Mouse (Mus musculus) kidney, postnatal 0 days (tissue): ENCODE data around the gene Ttc28. TPM values are rescaled to one million over a fixed set of nuclear protein-coding genes. Genes with fewer than 3 reads are reported as not detected.

Source experiments
- ATAC-seq: fragments of 200-750 bp; cut with Nextera tagmentation; replicated peaks from 2 replicates; pipeline ENCODE4 v1.8.0; 2017; ENCODE audit warnings: low read depth, moderate number of reproducible peaks, moderate TSS enrichment, moderate library complexity; ENCODE audit not compliant: low FRiP score
- DNase-seq: peaks from one replicate; pipeline ENCODE4 v3.0.0-alpha.2; 2016; ENCODE audit warnings: low spot score
- H3K27ac ChIP-seq: fragments of 300-500 bp; sonication (generic); 2 replicates; pipeline ENCODE4 v1.5.1; 2014; ENCODE audit warnings: mild to moderate bottlenecking
- H3K27me3 ChIP-seq: fragments of 300-500 bp; sonication (generic); 2 replicates; pipeline ENCODE4 v1.6.1; 2014; ENCODE audit warnings: low read length, mixed read lengths; ENCODE audit not compliant: insufficient read depth
- H3K36me3 ChIP-seq: fragments of 300-500 bp; sonication (generic); 2 replicates; pipeline ENCODE4 v1.6.1; 2014; ENCODE audit warnings: low read length, mixed read lengths; ENCODE audit not compliant: insufficient read depth
- H3K4me1 ChIP-seq: fragments of 300-500 bp; sonication (generic); replicated peaks from 2 replicates; pipeline ENCODE4 v1.6.1; 2014; ENCODE audit warnings: antibody characterized with exemption, low read length, mixed read lengths; ENCODE audit not compliant: insufficient read depth
- H3K4me2 ChIP-seq: fragments of 300-500 bp; sonication (generic); 2 replicates; pipeline ENCODE4 v1.6.1; 2014; ENCODE audit warnings: mild to moderate bottlenecking, low read length, moderate library complexity, mixed read lengths
- H3K4me3 ChIP-seq: fragments of 300-500 bp; sonication (generic); replicated peaks from 2 replicates; pipeline ENCODE4 v1.5.1; 2014; ENCODE audit warnings: low read depth, low read length
- H3K9ac ChIP-seq: fragments of 300-500 bp; sonication (generic); 2 replicates; pipeline ENCODE4 v1.6.1; 2014; ENCODE audit warnings: low read depth, low read length
- H3K9me3 ChIP-seq: fragments of 300-500 bp; sonication (generic); replicated peaks from 2 replicates; pipeline ENCODE4 v1.6.1; 2016; ENCODE audit warnings: low read length, inconsistent platforms, mixed read lengths
- CTCF ChIP-seq: IDR thresholded peaks from 2 replicates; pipeline ENCODE4 v1.5.1; 2016; ENCODE audit warnings: antibody characterized with exemption, low read depth, mild to moderate bottlenecking, moderate library complexity
- WGBS: fragments of 180-500 bp; shearing (Covaris S2); extraction: QIAGEN DNeasy Blood & Tissue Kit; methylation state at CpG from one replicate; pipeline ENCODE4 v1.1.7; 2014; 5-methylcytosine and 5-hydroxymethylcytosine counted together
- polyA plus RNA-seq: library from polyadenylated mRNA; unstranded; fragments of >200 nt; fragmentation: Nextera tagmentation; extraction: Ambion mirVana; gene quantifications from 2 replicates; pipeline ENCODE4 v1.2.1, GENCODE M21; 2015

Ttc28 gene
- polyA plus RNA-seq, 1 experiment from 2014 or later = 8.1 TPM

DNA sequence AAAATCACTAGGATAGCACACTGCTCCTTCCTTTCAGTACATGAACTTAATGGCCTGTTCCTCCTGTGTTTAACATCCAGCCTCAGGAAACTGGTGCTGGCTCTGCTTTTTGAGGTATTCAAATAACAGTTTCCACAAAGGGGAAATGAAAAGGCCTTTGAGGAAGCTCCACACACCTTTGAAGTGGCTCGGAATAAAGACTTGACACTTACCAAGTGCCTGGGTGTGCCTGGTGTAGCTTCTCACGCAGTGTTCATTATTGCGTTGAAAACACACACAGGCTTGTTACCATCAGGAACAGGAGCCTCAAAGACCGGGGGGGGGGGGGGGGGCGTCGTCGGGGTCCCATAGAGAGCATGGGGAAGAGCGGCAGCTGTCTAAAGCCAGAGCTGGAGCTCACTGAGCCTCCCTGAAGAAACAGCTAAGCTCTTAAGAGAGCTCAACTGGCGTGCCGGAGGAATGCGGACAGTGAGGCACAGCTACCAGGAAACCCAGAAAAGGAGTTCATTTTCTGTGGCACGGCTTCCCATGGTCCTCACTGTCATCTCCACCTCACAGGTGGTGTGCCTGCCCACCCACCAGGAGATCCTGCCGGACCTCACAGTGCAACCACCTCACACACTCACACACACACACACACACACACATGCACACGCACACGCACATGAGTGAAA, 320.7 kb downstream of the Ttc28 start:
- H3K4me1 ChIP-seq = peaks cover 11% of the 10 kb centered on the region
- 36% methylated on average over 12 of the region's 15 CpGs for WGBS
- no peak for ATAC-seq
- no peaks in the 10 kb centered on the region for H3K27me3 ChIP-seq
- H3K4me2 ChIP-seq = no peak overlapping the region
- TF ChIP-seq CTCF = no peak
- H3K9me3 ChIP-seq = no peaks in the 10 kb centered on the region
- H3K4me3 ChIP-seq = no peak overlapping the region
- H3K27ac ChIP-seq = peak overlapping the region; percentile 4; the same call in 1 of the 2 replicates
- DNase-seq = no peak
- H3K9ac ChIP-seq = no peak overlapping the region
- no peaks in the 10 kb centered on the region for H3K36me3 ChIP-seq

DNA sequence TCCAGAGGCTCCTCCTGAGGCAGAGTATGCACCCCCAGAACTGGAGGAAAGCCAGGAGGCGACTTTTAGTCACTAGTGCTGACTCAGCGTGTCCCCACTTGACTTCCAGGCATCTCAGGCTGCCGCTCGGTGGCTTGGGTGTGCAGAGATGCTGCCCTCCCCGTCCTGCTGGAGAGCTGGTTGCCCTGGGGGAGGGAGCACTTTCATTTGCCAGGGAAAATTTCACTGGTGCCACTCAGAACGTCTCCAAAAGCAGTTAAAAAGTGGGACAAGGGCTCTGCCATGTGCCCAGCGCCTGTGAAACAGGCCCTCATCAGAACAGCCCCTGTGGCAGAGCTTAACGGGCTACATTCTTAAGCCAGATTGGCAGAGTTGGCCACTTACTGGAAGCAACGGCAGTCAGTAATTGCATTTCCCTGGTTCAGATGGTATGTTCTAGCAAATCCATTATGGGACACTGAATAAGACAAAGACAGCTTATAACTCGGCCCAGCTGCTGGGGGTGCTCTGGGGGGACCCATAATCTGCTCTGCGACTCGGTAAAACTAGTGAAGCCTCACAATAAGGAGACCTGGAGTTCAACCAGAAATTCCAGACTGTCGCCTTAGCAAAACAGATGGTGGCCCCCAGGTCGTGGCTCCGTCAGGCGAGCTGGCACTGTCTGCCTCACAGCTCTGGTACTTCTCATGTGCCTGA, 321.5 kb downstream of the Ttc28 start:
- Histone ChIP-seq H3K9ac (no peak overlapping the region), H3K9me3 (no peaks in the 10 kb centered on the region), H3K27me3 (no peaks in the 10 kb centered on the region), H3K4me3 (no peak overlapping the region), H3K27ac (no peak overlapping the region), H3K36me3 (no peaks in the 10 kb centered on the region), H3K4me1 (peaks cover 13% of the 10 kb centered on the region), H3K4me2 (no peak overlapping the region)
- TF ChIP-seq CTCF = no peak
- ATAC-seq = no peak
- WGBS = 41% methylated on average over 16 of the region's 16 CpGs
- DNase-seq = no peak

DNA sequence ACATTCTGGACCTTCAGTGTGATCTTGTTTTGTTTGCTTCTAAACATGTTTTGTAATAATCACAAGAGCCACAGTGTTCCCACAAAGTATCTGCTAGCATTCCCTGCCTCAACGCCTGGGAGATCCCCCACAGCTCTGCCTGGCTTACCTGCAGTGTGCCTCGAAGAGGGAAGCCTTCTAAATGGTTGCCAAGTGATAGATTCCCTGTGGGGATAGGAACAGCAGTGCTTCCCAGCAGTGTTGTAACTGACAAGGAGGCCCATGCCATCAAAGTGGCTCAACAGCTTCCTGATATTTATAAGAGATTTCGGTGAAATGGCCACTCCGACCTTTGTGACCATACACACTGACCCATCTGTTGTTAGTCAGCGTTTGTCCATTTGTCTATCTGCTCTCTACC, 324.6 kb downstream of the Ttc28 start:
- no peak for ATAC-seq
- Histone ChIP-seq H3K36me3 (no peaks in the 10 kb centered on the region), H3K4me1 (peaks cover 22% of the 10 kb centered on the region), H3K9me3 (no peaks in the 10 kb centered on the region), H3K27me3 (no peaks in the 10 kb centered on the region), H3K4me2 (no peak overlapping the region), H3K9ac (no peak overlapping the region), H3K27ac (peak overlapping the region; percentile 47; the same call in 1 of the 2 replicates), H3K4me3 (no peak overlapping the region)
- TF ChIP-seq CTCF = no peak
- WGBS = 58% methylated on average over 5 of the region's 5 CpGs
- DNase-seq = no peak

- ATAC-seq (no peak), DNase-seq (peak; percentile 92)
- H3K27me3 ChIP-seq = no peaks in the 10 kb centered on the region
- no peak for TF ChIP-seq CTCF
- H3K4me2 ChIP-seq = no peak overlapping the region
- H3K4me1 ChIP-seq = peaks cover 22% of the 10 kb centered on the region
- 29% methylated on average over 4 of the region's 4 CpGs for WGBS
- H3K4me3 ChIP-seq = no peak overlapping the region
- no peaks in the 10 kb centered on the region for H3K9me3 ChIP-seq
- H3K27ac ChIP-seq = peak overlapping the region; percentile 64
- H3K36me3 ChIP-seq = no peaks in the 10 kb centered on the region
- no peak overlapping the region for H3K9ac ChIP-seq
Observed at GRCm38 (mm10) chr5:111204976-111205586, 325.5 kb downstream of the Ttc28 start.

- H3K4me1 ChIP-seq = peaks cover 22% of the 10 kb centered on the region
- H3K36me3 ChIP-seq = no peaks in the 10 kb centered on the region
- WGBS = 16% methylated on average over 4 of the region's 4 CpGs
Observed at GRCm38 (mm10) chr5:111205817-111206216, 326.2 kb downstream of the Ttc28 start.

GRCm38 (mm10) chr5:111207924-111208659, 328.5 kb downstream of the Ttc28 start:
- peak; percentile 68 for TF ChIP-seq CTCF
- Histone ChIP-seq H3K9me3 (no peaks in the 10 kb centered on the region), H3K27ac (no peak overlapping the region), H3K4me1 (peaks cover 18% of the 10 kb centered on the region), H3K27me3 (no peaks in the 10 kb centered on the region), H3K4me3 (no peak overlapping the region), H3K36me3 (no peaks in the 10 kb centered on the region), H3K9ac (no peak overlapping the region), H3K4me2 (no peak overlapping the region)
- DNase-seq (peak; percentile 90), ATAC-seq (no peak)
- 57% methylated on average over 8 of the region's 8 CpGs for WGBS

More at GRCm38 (mm10) chr5:111205817-111206216, 326.2 kb downstream of the Ttc28 start:
- Histone ChIP-seq H3K4me3 (no peak overlapping the region), H3K9me3 (no peaks in the 10 kb centered on the region), H3K4me2 (no peak overlapping the region), H3K27ac (no peak overlapping the region), H3K9ac (no peak overlapping the region), H3K27me3 (no peaks in the 10 kb centered on the region)
- ATAC-seq (peak; percentile 44; the same call in 1 of the 2 replicates), DNase-seq (peak; percentile 86)
- TF ChIP-seq CTCF = no peak
